Comparison of ENCODE assay signal across 9 mouse cellular contexts in the genomic region with DNA sequence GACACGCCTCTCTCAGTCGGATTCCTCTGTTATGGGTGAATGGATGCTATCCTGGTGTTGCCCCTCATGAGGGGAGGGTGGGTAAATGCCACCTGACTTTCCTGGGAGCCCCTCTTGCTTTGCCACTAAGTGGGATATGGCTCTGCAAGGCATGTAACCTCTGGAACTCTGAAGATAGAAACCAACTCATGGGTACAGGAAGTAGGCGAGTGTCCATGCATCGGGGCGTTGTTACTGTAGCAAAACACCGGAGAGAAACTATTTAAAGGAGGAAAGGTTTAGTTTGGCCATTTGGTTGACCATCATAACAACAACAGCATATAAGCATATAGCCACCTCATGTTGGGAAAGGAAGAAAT. TPM values are rescaled to one million over a fixed set of nuclear protein-coding genes. Genes with fewer than 3 reads are reported as not detected.
DNase-seq lines count a peak whose midpoint lies in the region; ATAC-seq and TF ChIP-seq lines count a peak whose summit lies in the region.
"Had no signal": no experiment of that assay in that cellular context is flagged by ENCODE, and none has a peak within 500 bp of the region (broad histone marks: within the 10 kb centered on the region; RNA-seq: fewer than 3 reads in every experiment).

No protein-coding gene starts in this region.

- H3K27ac ChIP-seq in left cerebral cortex, adult 2 months: peak overlapping the region; percentile 96
- H3K27ac ChIP-seq in embryonic facial prominence, embryonic 13.5 days: peak overlapping the region; percentile 73
- H3K27ac ChIP-seq in intestine, embryonic 16.5 days (ENCODE audit: low read length): 0 out of 2 replicates have a peak overlapping the region, but pooled peaks have one; percentile 54
- peak overlapping the region; percentile 87 for H3K27ac ChIP-seq in neural tube, embryonic 13.5 days (replicated peaks)

- ATAC-seq in embryonic facial prominence, embryonic 13.5 days (ENCODE audit: insufficient number of reproducible peaks, insufficient read depth, low FRiP score, low TSS enrichment, low read depth): no peak
- no peak for ATAC-seq in intestine, embryonic 16.5 days
- no peak for ATAC-seq in neural tube, embryonic 13.5 days (ENCODE audit: low read depth)

- no peaks in the 10 kb centered on the region for H3K27me3 ChIP-seq in embryonic facial prominence, embryonic 13.5 days
- no peaks in the 10 kb centered on the region for H3K27me3 ChIP-seq in intestine, embryonic 16.5 days (replicated peaks; ENCODE audit: control insufficient read depth, insufficient read depth, low read length)
- H3K27me3 ChIP-seq in neural tube, embryonic 13.5 days: no peaks in the 10 kb centered on the region

- H3K36me3 ChIP-seq in embryonic facial prominence, embryonic 13.5 days: no peaks in the 10 kb centered on the region
- no peaks in the 10 kb centered on the region for H3K36me3 ChIP-seq in intestine, embryonic 16.5 days (ENCODE audit: control insufficient read depth, insufficient read depth, low read length)
- no peaks in the 10 kb centered on the region for H3K36me3 ChIP-seq in neural tube, embryonic 13.5 days

- no peak for DNase-seq in left cerebral cortex, adult 2 months (ENCODE audit: extremely low spot score in 1 of 2, low spot score in 2 of 2)
- DNase-seq in left cerebral cortex, adult 18-20 months (ENCODE audit: low spot score in 2 of 2): no peak
- DNase-seq in spleen, postnatal 4 days (ENCODE audit: low spot score in 2 of 2): no peak
- DNase-seq in testis, postnatal 14 days (ENCODE audit: low spot score): no peak
- DNase-seq in embryo, embryonic 10 days (ENCODE audit: low spot score): no peak

- peaks cover 23% of the 10 kb centered on the region for H3K4me1 ChIP-seq in embryonic facial prominence, embryonic 13.5 days
- H3K4me1 ChIP-seq in intestine, embryonic 16.5 days (ENCODE audit: control insufficient read depth, insufficient read depth, low read length): peaks cover 14% of the 10 kb centered on the region; the same call in 1 of the 2 replicates
- peaks cover 58% of the 10 kb centered on the region for H3K4me1 ChIP-seq in neural tube, embryonic 13.5 days (replicated peaks)

- intact Hi-C loops in left cerebral cortex, adult 2 months (cut with DNase I): loop anchor here (5.0 kb wide), 4 partner anchors 113 to 257 kb away; no protein-coding TSS in a partner anchor

- peak overlapping the region; percentile 48 for H3K4me3 ChIP-seq in left cerebral cortex, adult 2 months
- H3K4me3 ChIP-seq in embryonic facial prominence, embryonic 13.5 days: peak overlapping the region; percentile 75
- H3K4me3 ChIP-seq in intestine, embryonic 16.5 days (ENCODE audit: low read length): peak overlapping the region; percentile 49
- H3K4me3 ChIP-seq in neural tube, embryonic 13.5 days: peak overlapping the region; percentile 39

- 73% methylated on average over 6 of the region's 6 CpGs for WGBS in embryonic facial prominence, embryonic 13.5 days
- 75% methylated on average over 6 of the region's 6 CpGs for WGBS in intestine, embryonic 16.5 days
- WGBS in neural tube, embryonic 13.5 days: 76% methylated on average over 6 of the region's 6 CpGs

- no peak for TF ChIP-seq CTCF in left cerebral cortex, adult 2 months (IDR thresholded peaks at IDR 0.05)

- peak overlapping the region; percentile 67 for H3K9ac ChIP-seq in embryonic facial prominence, embryonic 13.5 days
- peak overlapping the region; percentile 58 for H3K9ac ChIP-seq in intestine, embryonic 16.5 days (ENCODE audit: low read depth, low read length)
- H3K9ac ChIP-seq in neural tube, embryonic 13.5 days: peak overlapping the region; percentile 69

- peak overlapping the region; percentile 86 for H3K4me2 ChIP-seq in embryonic facial prominence, embryonic 13.5 days
- H3K4me2 ChIP-seq in intestine, embryonic 16.5 days (ENCODE audit: low read depth, low read length): peak overlapping the region; percentile 72
- peak overlapping the region; percentile 52 for H3K4me2 ChIP-seq in neural tube, embryonic 13.5 days

- no peaks in the 10 kb centered on the region for H3K9me3 ChIP-seq in embryonic facial prominence, embryonic 13.5 days
- H3K9me3 ChIP-seq in intestine, embryonic 16.5 days (ENCODE audit: control insufficient read depth, low read length): no peaks in the 10 kb centered on the region
- H3K9me3 ChIP-seq in neural tube, embryonic 13.5 days: no peaks in the 10 kb centered on the region

RNA-seq across cellular contexts. Expression of gene Ift27, which starts 1.0 kb away (rescaled TPM):
- 10 to 100 TPM; 31.4 to 32.2 TPM for total RNA-seq in left cerebral cortex, adult 2 months (2021)
- total RNA-seq in left cerebral cortex, adult 18-20 months (2021): 10 to 100 TPM; 28.6 to 30.7 TPM
- polyA plus RNA-seq in embryonic facial prominence, embryonic 13.5 days (2015; fragmentation: Nextera tagmentation; extraction: Ambion mirVana): 83.5 and 94.3 TPM in 2 replicates
- 51.7 and 57.4 TPM in 2 replicates for polyA plus RNA-seq in intestine, embryonic 16.5 days (2015; fragmentation: Nextera tagmentation; extraction: Ambion mirVana)
- 88.5 and 96.9 TPM in 2 replicates for polyA plus RNA-seq in neural tube, embryonic 13.5 days (2015; fragmentation: Nextera tagmentation; extraction: Ambion mirVana)

RNA-seq across cellular contexts. Expression of gene Pvalb, which starts 31.3 kb away (rescaled TPM):
- 10 to 100 TPM; 96.5 to 97.2 TPM for total RNA-seq in left cerebral cortex, adult 2 months (2021)
- 100 to 1,000 TPM in 1 of 2 experiments, 10 to 100 TPM in 1; 91.2 to 126 TPM for total RNA-seq in left cerebral cortex, adult 18-20 months (2021)
- not detected in 2 replicates for polyA plus RNA-seq in embryonic facial prominence, embryonic 13.5 days (2015; fragmentation: Nextera tagmentation; extraction: Ambion mirVana)
- not detected in 2 replicates for polyA plus RNA-seq in intestine, embryonic 16.5 days (2015; fragmentation: Nextera tagmentation; extraction: Ambion mirVana)
- 2.5 and 4.1 TPM in 2 replicates for polyA plus RNA-seq in neural tube, embryonic 13.5 days (2015; fragmentation: Nextera tagmentation; extraction: Ambion mirVana)

RNA-seq across cellular contexts. Expression of gene Cacng2, which starts 55.0 kb away (rescaled TPM):
- 10 to 100 TPM; 57.5 to 60.8 TPM for total RNA-seq in left cerebral cortex, adult 2 months (2021)
- 10 to 100 TPM; 51.4 to 54.6 TPM for total RNA-seq in left cerebral cortex, adult 18-20 months (2021)
- 0.04 and 0.14 TPM in 2 replicates for polyA plus RNA-seq in embryonic facial prominence, embryonic 13.5 days (2015; fragmentation: Nextera tagmentation; extraction: Ambion mirVana)
- polyA plus RNA-seq in intestine, embryonic 16.5 days (2015; fragmentation: Nextera tagmentation; extraction: Ambion mirVana): 0.06 and 0.07 TPM in 2 replicates
- 9.4 and 10.6 TPM in 2 replicates for polyA plus RNA-seq in neural tube, embryonic 13.5 days (2015; fragmentation: Nextera tagmentation; extraction: Ambion mirVana)
- polyA plus RNA-seq: gonadal fat pad, adult 2 months had no signal
